Mouse (Mus musculus) right cerebral cortex, adult 18-20 months (tissue): Measurements from ENCODE around the gene Vmn2r58.
"Not testable (repeated sequence)": the region's sequence is repeated elsewhere in the genome, so short reads cannot be mapped to it uniquely, and the experiment has no call there.

Source experiments
- DNase-seq: peaks from one replicate; pipeline ENCODE4 v3.0.0; 2022; ENCODE audit warnings: mixed read lengths

The Vmn2r58 gene

GRCm38 (mm10) chr7:41872612-41873011, at the start of gene Vmn2r58:
TSS of gene Vmn2r58 (minus strand) at chr7:41872712.
- not testable (repeated sequence) for DNase-seq
